Mouse (Mus musculus) ovary, adult 10 weeks (tissue): ENCODE data around the gene Inhbc. TPM values are rescaled to one million over a fixed set of nuclear protein-coding genes. Genes with fewer than 3 reads are reported as not detected.

Experiments
- polyA plus RNA-seq: library from polyadenylated mRNA; stranded (reverse); fragments of 350-450 nt; fragmentation: Illumina TruSeq; extraction: RNeasy Lipid Tissue Mini Kit (QIAGEN cat#74804); gene quantifications from one replicate; pipeline ENCODE4 v1.2.3, GENCODE M21; 2014

Inhbc gene
- polyA plus RNA-seq, result not detected

DNA sequence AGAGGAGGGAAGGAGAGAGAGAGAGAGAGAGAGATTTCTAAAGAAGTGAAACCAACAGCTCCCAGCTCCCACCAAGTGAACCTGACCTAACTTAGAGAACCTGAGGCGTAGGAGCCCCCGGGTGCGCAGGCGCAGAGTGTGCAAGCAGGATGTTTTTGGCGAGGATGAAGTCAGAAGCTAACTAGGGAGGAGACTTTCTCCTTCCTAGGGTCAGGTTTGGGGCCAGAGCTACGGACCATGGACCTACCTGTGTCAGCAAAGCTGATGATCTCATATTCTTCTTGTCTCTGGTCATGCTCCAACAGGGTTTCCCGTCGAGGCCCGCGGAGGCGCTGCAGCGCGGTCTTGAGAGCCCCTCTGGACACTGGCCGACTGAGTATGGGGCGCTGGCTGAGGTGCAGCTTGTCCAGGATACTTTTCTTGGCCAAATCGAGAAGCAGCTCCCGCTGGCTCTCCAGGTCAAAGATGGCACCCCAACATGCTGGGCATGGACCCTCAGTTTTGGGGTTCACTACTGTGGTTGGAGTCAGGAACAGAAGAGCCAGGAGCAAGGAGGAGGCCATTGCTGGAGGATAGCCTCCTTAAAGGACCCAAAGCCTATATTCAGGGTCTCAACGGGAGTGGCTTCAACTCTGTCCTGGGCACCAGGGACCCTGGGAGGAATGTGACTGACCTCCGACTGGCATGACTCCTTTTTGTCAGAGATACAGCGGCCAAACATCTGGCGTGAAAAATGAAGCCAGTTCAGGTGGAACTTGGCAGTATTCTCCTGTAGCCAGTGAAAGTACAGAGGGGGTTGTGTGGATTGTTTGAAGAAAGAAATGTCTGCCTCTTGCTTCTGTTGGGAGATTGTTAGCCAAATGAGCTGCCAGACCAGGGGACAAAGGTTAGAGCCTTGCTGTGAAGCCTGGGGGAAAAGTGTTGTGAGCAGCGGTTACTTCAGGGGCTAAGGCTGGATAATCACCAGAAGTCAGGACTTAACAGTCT lies at the start of gene Inhbc:
TSS of gene Inhbc (minus strand) at position 598 of the 987 bp plus-strand sequence.

DNA sequence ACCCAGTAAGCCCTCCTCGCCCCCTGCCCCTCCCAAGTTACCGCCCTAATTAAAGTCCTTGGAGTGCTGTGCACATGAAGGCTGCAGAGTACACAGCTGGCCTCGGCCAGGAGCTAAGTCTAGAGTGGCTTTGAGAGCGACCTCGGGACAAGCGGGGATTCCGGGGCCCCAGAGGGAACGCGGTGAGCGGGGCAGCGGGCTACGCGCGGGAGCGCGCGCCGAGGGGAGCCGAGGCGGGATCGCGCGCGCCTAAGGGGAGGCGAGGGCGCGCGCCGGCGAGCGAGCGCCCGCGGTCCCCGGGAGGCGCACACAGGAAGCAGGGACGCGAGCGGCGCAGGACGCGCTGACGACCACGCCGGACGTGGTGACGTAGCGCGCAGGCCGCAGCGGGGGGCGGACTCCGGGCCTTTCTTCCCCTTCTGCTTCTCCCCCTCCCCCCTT lies 10.0 kb upstream of the Inhbc start, which contains the start of gene R3hdm2:
TSS of gene R3hdm2 (plus strand) at position 77 of the 441 bp plus-strand sequence.

DNA sequence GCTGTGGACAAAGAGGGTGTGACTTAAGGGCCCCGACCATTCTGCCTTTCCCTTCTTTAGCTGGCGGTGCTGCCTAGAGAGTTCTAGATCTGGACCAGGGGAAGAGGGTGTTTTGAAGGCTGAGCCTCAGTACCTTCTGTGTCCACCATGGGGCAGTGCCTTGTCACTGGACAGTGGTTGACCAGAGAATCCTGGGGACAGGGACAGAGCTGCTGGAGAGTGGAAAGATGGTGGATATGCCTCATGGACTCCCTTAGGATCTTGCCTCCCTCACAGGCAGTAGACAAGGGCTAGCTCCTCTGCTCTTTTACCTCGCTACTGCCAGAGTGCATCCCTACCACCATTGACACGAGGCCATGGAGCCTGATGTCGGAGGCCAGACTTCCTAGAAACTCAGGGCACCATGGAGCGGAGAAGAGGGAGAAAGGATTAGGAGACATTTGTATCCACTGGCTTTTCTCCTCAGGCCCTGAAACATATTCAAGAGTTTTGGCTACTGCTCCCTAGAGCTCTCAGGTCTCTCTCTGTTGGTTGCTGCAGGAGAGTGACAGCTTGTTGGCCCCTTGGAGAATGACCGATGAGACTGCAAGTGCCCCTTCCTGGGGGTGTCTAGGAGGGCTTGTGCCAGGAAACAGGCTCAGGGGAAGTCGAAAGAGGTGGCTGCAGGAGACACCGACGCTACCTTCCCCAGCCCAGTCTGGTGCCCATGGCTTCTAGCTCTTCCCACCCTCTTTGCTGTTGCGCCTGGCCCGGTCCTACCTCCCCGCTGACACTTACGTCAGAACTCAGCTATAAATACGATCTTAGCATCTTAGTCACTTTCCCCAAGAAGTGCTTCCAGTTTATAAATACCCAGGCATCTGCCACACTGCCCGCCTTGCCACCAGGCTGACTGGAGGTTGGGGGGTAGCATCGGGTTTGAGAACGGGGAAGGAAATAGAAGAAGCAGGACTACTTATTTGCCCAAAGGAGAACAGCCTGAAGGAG lies 16.0 kb downstream of the Inhbc start, which contains the start of gene Inhbe:
TSS of gene Inhbe (minus strand) at position 503 of the 987 bp plus-strand sequence.

DNA sequence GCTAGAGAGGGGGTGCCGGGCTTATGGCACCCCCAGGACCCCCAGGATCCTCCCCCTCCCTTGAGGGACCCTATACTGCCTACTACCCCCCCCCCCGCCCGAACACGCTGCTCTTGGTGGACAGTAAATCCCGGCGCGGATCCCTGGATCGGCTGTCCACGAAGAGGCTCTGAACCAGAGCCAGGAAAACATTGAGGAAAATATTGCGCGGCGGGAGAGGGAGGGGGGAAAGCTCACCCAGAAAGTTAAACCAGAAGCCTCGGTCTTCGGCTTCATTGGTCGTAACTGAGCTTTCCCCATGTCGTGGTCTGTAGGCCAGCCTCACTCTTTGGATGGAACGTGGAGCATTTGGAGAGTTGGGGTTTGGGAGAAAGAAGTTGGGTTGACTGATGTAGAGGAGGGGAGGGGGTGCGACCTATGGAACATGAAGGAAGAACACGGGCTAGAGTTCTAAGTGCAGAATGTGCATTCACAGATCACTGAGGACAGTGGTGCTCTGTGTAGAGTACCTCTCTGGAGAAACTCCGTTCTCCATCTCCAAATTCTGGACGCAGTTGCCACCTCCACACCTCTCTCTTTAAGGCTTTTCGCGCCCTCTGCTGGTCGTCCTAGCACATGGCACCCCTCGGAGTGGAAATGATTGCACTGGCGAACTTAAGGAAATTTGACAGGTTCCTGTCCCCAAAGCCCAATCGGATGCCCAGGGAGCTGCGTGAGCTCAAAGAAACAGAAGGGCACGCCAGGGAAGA lies 28.2 kb downstream of the Inhbc start, which contains the start of gene Gli1:
TSS of gene Gli1 (minus strand) at position 84 of the 749 bp plus-strand sequence.

DNA sequence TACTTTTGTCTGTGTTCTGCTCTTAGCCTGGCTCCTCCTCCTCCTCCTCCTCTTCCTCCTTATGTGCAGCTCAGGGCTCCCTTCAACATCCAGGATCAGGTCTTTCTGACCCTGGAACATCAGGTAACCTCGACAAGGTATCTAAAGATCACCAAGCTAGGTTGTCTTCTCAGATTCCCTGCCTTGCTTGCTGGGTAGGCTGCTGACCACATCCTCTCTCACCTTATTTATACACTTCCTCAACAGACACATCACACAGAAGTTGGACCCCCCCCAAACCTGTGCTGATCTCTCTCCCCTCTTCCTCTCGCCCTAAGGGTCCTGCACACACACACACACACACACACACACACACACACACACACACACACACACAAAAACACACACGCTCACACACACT lies 48.6 kb downstream of the Inhbc start, which contains the start of gene Arhgap9:
TSS of gene Arhgap9 (plus strand) at position 344 of the 400 bp plus-strand sequence.

DNA sequence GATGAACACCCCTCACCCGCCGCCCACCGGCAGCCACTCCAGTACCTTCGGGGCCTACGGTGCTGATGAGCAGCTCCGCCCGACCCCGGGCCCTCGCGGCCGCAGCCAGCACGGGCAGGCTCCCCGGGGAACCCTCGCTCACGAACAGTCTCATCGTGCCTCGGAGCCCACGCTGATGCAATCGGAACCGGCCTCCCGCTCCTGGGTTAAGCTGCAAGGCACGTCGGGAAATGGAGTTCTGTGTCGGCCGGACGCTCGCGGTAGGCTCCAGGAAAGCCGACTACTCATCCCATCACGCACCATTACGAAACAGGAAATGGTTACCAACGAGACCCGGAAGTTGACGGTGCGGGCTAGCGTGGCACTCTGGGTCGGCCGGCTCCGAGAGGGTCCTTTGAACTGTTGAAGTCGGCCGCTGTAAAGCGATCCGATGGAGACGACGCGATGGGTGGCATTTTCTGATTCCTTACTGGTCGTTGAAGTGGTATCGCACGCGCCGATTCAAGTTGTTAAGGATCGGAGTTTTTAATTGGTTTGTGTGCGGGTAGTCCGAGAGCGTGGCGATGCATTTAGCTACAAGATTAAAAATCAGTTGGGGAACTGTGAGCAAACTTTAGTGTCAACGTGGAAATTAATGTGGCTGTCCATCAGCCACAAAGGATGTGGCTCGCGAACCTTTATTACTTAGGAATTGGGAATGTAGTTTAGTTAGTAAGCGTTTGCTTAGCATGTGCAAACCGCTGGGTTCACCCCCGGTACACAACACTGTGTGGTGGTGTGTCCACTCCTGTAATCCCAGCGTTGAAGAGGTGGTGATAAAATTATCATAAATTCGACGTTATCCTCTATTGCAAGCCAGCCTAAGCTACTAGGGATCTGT lies 58.5 kb downstream of the Inhbc start, which contains the start of gene Mars:
TSS of gene Mars (minus strand) at position 311 of the 880 bp plus-strand sequence.

Other genes starting within 250 kb of the Inhbc start
- 8.6 TPM for gene Os9, start 249.3 kb downstream of the Inhbc start, polyA plus RNA-seq
- 0.31 TPM for gene B4galnt1, start 205.2 kb downstream of the Inhbc start, polyA plus RNA-seq
- not detected for gene Slc26a10, start 189.8 kb downstream of the Inhbc start, polyA plus RNA-seq
- 18.3 TPM for gene Arhgef25, start 180.3 kb downstream of the Inhbc start, polyA plus RNA-seq
- gene Dtx3, start 174.7 kb downstream of the Inhbc start, polyA plus RNA-seq, result 2.9 TPM
- gene Pip4k2c, start 158.8 kb downstream of the Inhbc start, polyA plus RNA-seq, result 11.7 TPM
- gene Kif5a, start 107.1 kb downstream of the Inhbc start, polyA plus RNA-seq, result 0.26 TPM
- gene Dctn2, start 104.1 kb downstream of the Inhbc start, polyA plus RNA-seq, result 16.8 TPM
- 3.0 TPM for gene Mbd6, start 81.4 kb downstream of the Inhbc start, polyA plus RNA-seq
- 11.4 TPM for gene Mars, start 58.6 kb downstream of the Inhbc start, polyA plus RNA-seq
- 0.20 TPM for gene Arhgap9, start 48.5 kb downstream of the Inhbc start, polyA plus RNA-seq
- 0.48 TPM for gene Gli1, start 28.5 kb downstream of the Inhbc start, polyA plus RNA-seq
- gene Inhbe, start 16.0 kb downstream of the Inhbc start, polyA plus RNA-seq, result not detected
- gene R3hdm2, start 9.9 kb upstream of the Inhbc start, polyA plus RNA-seq, result 379 TPM
- gene Stac3, start 131.3 kb upstream of the Inhbc start, polyA plus RNA-seq, result not detected
- not detected for gene Ndufa4l2, start 144.5 kb upstream of the Inhbc start, polyA plus RNA-seq
- 2.8 TPM for gene Shmt2, start 152.0 kb upstream of the Inhbc start, polyA plus RNA-seq
- gene Nxph4, start 164.1 kb upstream of the Inhbc start, polyA plus RNA-seq, result not detected